Mouse (Mus musculus): ENCODE results near the gene Ropn1l. TPM values are rescaled to one million over a fixed set of nuclear protein-coding genes. Genes with fewer than 3 reads are reported as not detected.
A peak's percentile ranks its signal among the peaks of the same experiment; 100 is the strongest.

Ropn1l gene
- polyA plus RNA-seq, 1 experiment from 2014 or later, result 2.0 TPM

- peak overlapping the region; percentile 49; the same call in 1 of the 2 replicates for H3K27ac ChIP-seq (ENCODE audit: low read length)
- no peaks in the 10 kb centered on the region for H3K9me3 ChIP-seq (replicated peaks; ENCODE audit: control insufficient read depth, low read length, poor library complexity, severe bottlenecking)
- 62% methylated on average over 21 of the region's 21 CpGs for WGBS
- no peak overlapping the region for H3K4me3 ChIP-seq (ENCODE audit: low read depth, low read length)
- no peak overlapping the region for H3K9ac ChIP-seq (ENCODE audit: low read depth, low read length)
- ATAC-seq, result peak; percentile 66
- H3K4me2 ChIP-seq (ENCODE audit: low read length), result peak overlapping the region; percentile 19
- H3K27me3 ChIP-seq (ENCODE audit: control insufficient read depth, insufficient read depth, low read depth, low read length), result no peaks in the 10 kb centered on the region
- H3K36me3 ChIP-seq (ENCODE audit: control insufficient read depth, insufficient read depth, low read length), result no peaks in the 10 kb centered on the region
- peaks cover 3% of the 10 kb centered on the region; the same call in 1 of the 2 replicates for H3K4me1 ChIP-seq (ENCODE audit: control insufficient read depth, insufficient read depth, low read length)
Observed at GRCm38 (mm10) chr15:31417796-31418685, 35.5 kb downstream of the Ropn1l start.

- no peak for ATAC-seq
- 69% methylated on average over 6 of the region's 6 CpGs for WGBS
- H3K36me3 ChIP-seq (ENCODE audit: control insufficient read depth, insufficient read depth, low read length), result no peaks in the 10 kb centered on the region
- no peaks in the 10 kb centered on the region for H3K27me3 ChIP-seq (ENCODE audit: control insufficient read depth, insufficient read depth, low read depth, low read length)
- H3K27ac ChIP-seq (ENCODE audit: low read length), result no peak overlapping the region; the same call in 1 of the 2 replicates
- H3K4me1 ChIP-seq (ENCODE audit: control insufficient read depth, insufficient read depth, low read length), result peaks cover 3% of the 10 kb centered on the region; the same call in 1 of the 2 replicates
- no peak overlapping the region for H3K4me3 ChIP-seq (ENCODE audit: low read depth, low read length)
- no peak overlapping the region for H3K4me2 ChIP-seq (ENCODE audit: low read length)
- no peak overlapping the region for H3K9ac ChIP-seq (ENCODE audit: low read depth, low read length)
- no peaks in the 10 kb centered on the region for H3K9me3 ChIP-seq (replicated peaks; ENCODE audit: control insufficient read depth, low read length, poor library complexity, severe bottlenecking)
Observed at GRCm38 (mm10) chr15:31417409-31417795, 36.1 kb downstream of the Ropn1l start.

GRCm38 (mm10) chr15:31415181-31415580, 38.4 kb downstream of the Ropn1l start:
- no peak overlapping the region for H3K4me2 ChIP-seq (ENCODE audit: low read length)
- no peaks in the 10 kb centered on the region for H3K9me3 ChIP-seq (replicated peaks; ENCODE audit: control insufficient read depth, low read length, poor library complexity, severe bottlenecking)
- no peak for ATAC-seq
- H3K4me3 ChIP-seq (ENCODE audit: low read depth, low read length), result no peak overlapping the region
- H3K4me1 ChIP-seq (ENCODE audit: control insufficient read depth, insufficient read depth, low read length), result peaks cover 3% of the 10 kb centered on the region; the same call in 1 of the 2 replicates
- H3K9ac ChIP-seq (ENCODE audit: low read depth, low read length), result no peak overlapping the region
- H3K27ac ChIP-seq (ENCODE audit: low read length), result no peak overlapping the region
- no peaks in the 10 kb centered on the region for H3K27me3 ChIP-seq (ENCODE audit: control insufficient read depth, insufficient read depth, low read depth, low read length)
- no peaks in the 10 kb centered on the region for H3K36me3 ChIP-seq (ENCODE audit: control insufficient read depth, insufficient read depth, low read length)
- WGBS, result 72% methylated on average over 4 of the region's 4 CpGs

- Histone ChIP-seq H3K4me3 (ENCODE audit: low read depth, low read length) (no peak overlapping the region), H3K36me3 (ENCODE audit: control insufficient read depth, insufficient read depth, low read length) (no peaks in the 10 kb centered on the region), H3K27me3 (ENCODE audit: control insufficient read depth, insufficient read depth, low read depth, low read length) (no peaks in the 10 kb centered on the region), H3K4me2 (ENCODE audit: low read length) (no peak overlapping the region), H3K9ac (ENCODE audit: low read depth, low read length) (no peak overlapping the region), H3K27ac (ENCODE audit: low read length) (no peak overlapping the region), H3K4me1 (ENCODE audit: control insufficient read depth, insufficient read depth, low read length) (peaks cover 3% of the 10 kb centered on the region; the same call in 1 of the 2 replicates), H3K9me3 (replicated peaks; ENCODE audit: control insufficient read depth, low read length, poor library complexity, severe bottlenecking) (no peaks in the 10 kb centered on the region)
- no peak for ATAC-seq
- 58% methylated on average over 6 of the region's 6 CpGs for WGBS
Observed at GRCm38 (mm10) chr15:31414179-31414898, 39.2 kb downstream of the Ropn1l start.

- Histone ChIP-seq H3K9me3 (replicated peaks; ENCODE audit: control insufficient read depth, low read length, poor library complexity, severe bottlenecking) (no peaks in the 10 kb centered on the region), H3K4me1 (ENCODE audit: control insufficient read depth, insufficient read depth, low read length) (peaks cover under 1% of the 10 kb centered on the region; the same call in 1 of the 2 replicates), H3K4me3 (ENCODE audit: low read depth, low read length) (no peak overlapping the region), H3K9ac (ENCODE audit: low read depth, low read length) (no peak overlapping the region), H3K27ac (ENCODE audit: low read length) (no peak overlapping the region), H3K36me3 (ENCODE audit: control insufficient read depth, insufficient read depth, low read length) (no peaks in the 10 kb centered on the region), H3K4me2 (ENCODE audit: low read length) (no peak overlapping the region), H3K27me3 (ENCODE audit: control insufficient read depth, insufficient read depth, low read depth, low read length) (no peaks in the 10 kb centered on the region)
- 88% methylated on average over 6 of the region's 6 CpGs for WGBS
- ATAC-seq, result no peak
Observed at GRCm38 (mm10) chr15:31413662-31414061, 39.9 kb downstream of the Ropn1l start.

GRCm38 (mm10) chr15:31412933-31413332, 40.6 kb downstream of the Ropn1l start:
- Histone ChIP-seq H3K36me3 (ENCODE audit: control insufficient read depth, insufficient read depth, low read length) (no peaks in the 10 kb centered on the region), H3K9me3 (replicated peaks; ENCODE audit: control insufficient read depth, low read length, poor library complexity, severe bottlenecking) (no peaks in the 10 kb centered on the region), H3K4me2 (ENCODE audit: low read length) (no peak overlapping the region), H3K27ac (ENCODE audit: low read length) (no peak overlapping the region), H3K9ac (ENCODE audit: low read depth, low read length) (no peak overlapping the region), H3K4me1 (ENCODE audit: control insufficient read depth, insufficient read depth, low read length) (no peaks in the 10 kb centered on the region), H3K27me3 (ENCODE audit: control insufficient read depth, insufficient read depth, low read depth, low read length) (no peaks in the 10 kb centered on the region), H3K4me3 (ENCODE audit: low read depth, low read length) (no peak overlapping the region)
- WGBS, result 75% methylated on average over 2 of the region's 3 CpGs
- no peak for ATAC-seq

- Histone ChIP-seq H3K9me3 (replicated peaks; ENCODE audit: control insufficient read depth, low read length, poor library complexity, severe bottlenecking) (no peaks in the 10 kb centered on the region), H3K9ac (ENCODE audit: low read depth, low read length) (no peak overlapping the region), H3K27me3 (ENCODE audit: control insufficient read depth, insufficient read depth, low read depth, low read length) (no peaks in the 10 kb centered on the region), H3K4me3 (ENCODE audit: low read depth, low read length) (no peak overlapping the region), H3K36me3 (ENCODE audit: control insufficient read depth, insufficient read depth, low read length) (no peaks in the 10 kb centered on the region), H3K4me1 (ENCODE audit: control insufficient read depth, insufficient read depth, low read length) (no peaks in the 10 kb centered on the region), H3K27ac (ENCODE audit: low read length) (no peak overlapping the region), H3K4me2 (ENCODE audit: low read length) (no peak overlapping the region)
- 82% methylated on average over 6 of the region's 6 CpGs for WGBS
- no peak for ATAC-seq
Observed at GRCm38 (mm10) chr15:31412436-31412835, 41.1 kb downstream of the Ropn1l start.

- ATAC-seq, result no peak
- Histone ChIP-seq H3K9ac (ENCODE audit: low read depth, low read length) (no peak overlapping the region), H3K9me3 (replicated peaks; ENCODE audit: control insufficient read depth, low read length, poor library complexity, severe bottlenecking) (no peaks in the 10 kb centered on the region), H3K27ac (ENCODE audit: low read length) (no peak overlapping the region), H3K36me3 (ENCODE audit: control insufficient read depth, insufficient read depth, low read length) (no peaks in the 10 kb centered on the region), H3K4me2 (ENCODE audit: low read length) (no peak overlapping the region), H3K4me3 (ENCODE audit: low read depth, low read length) (no peak overlapping the region), H3K4me1 (ENCODE audit: control insufficient read depth, insufficient read depth, low read length) (no peaks in the 10 kb centered on the region; the same call in 1 of the 2 replicates), H3K27me3 (ENCODE audit: control insufficient read depth, insufficient read depth, low read depth, low read length) (no peaks in the 10 kb centered on the region)
- WGBS, result 90% methylated on average over 4 of the region's 4 CpGs
Observed at GRCm38 (mm10) chr15:31407490-31407889, 46.0 kb downstream of the Ropn1l start.

GRCm38 (mm10) chr15:31406881-31407280, 46.7 kb downstream of the Ropn1l start:
- H3K4me1 ChIP-seq (ENCODE audit: control insufficient read depth, insufficient read depth, low read length), result no peaks in the 10 kb centered on the region; the same call in 1 of the 2 replicates
- ATAC-seq, result no peak
- H3K27ac ChIP-seq (ENCODE audit: low read length), result no peak overlapping the region
- no peak overlapping the region for H3K9ac ChIP-seq (ENCODE audit: low read depth, low read length)
- H3K4me2 ChIP-seq (ENCODE audit: low read length), result no peak overlapping the region
- H3K27me3 ChIP-seq (ENCODE audit: control insufficient read depth, insufficient read depth, low read depth, low read length), result no peaks in the 10 kb centered on the region
- H3K4me3 ChIP-seq (ENCODE audit: low read depth, low read length), result no peak overlapping the region
- WGBS, result 89% methylated on average over 5 of the region's 5 CpGs
- H3K36me3 ChIP-seq (ENCODE audit: control insufficient read depth, insufficient read depth, low read length), result no peaks in the 10 kb centered on the region
- no peaks in the 10 kb centered on the region for H3K9me3 ChIP-seq (replicated peaks; ENCODE audit: control insufficient read depth, low read length, poor library complexity, severe bottlenecking)
